Mouse (Mus musculus) cerebellum, adult 2 months (tissue): ENCODE measurements at regions not wholly inside any gene's neighbourhood (a gene's known extent, or its start where the extent isn't known, plus 50 kb on each side); places are given as distances from the start of the nearest gene placed in this dataset.

Experiments used
- CTCF ChIP-seq: fragments of 200-500 bp; IDR thresholded peaks from 2 replicates; pipeline ENCODE4 v1.5.1; 2011; ENCODE audit warnings: low read depth, mild to moderate bottlenecking, control low read depth, low read length, moderate library complexity, borderline replicate concordance; ENCODE audit not compliant: insufficient read depth
- POLR2A ChIP-seq: fragments of 200-500 bp; IDR thresholded peaks from 2 replicates; pipeline ENCODE4 v1.6.1; 2011; ENCODE audit warnings: low read length, control low read depth, borderline replicate concordance; ENCODE audit not compliant: insufficient read depth

- TF ChIP-seq CTCF (peak; percentile 75), POLR2A (no peak)
Measured at GRCm38 (mm10) chr12:92302951-92303591, 454.1 kb upstream of the Sel1l start.
